Mouse (Mus musculus) adrenal gland, adult 2 months (tissue): Measurements from ENCODE around the gene B3galt2. TPM values are rescaled to one million over a fixed set of nuclear protein-coding genes. Genes with fewer than 3 reads are reported as not detected.
"Not testable (repeated sequence)": the region's sequence is repeated elsewhere in the genome, so short reads cannot be mapped to it uniquely, and the experiment has no call there.

Experiments
- DNase-seq: peaks from one replicate; pipeline ENCODE4 v3.0.0; 2021
- long read RNA-seq: library from polyadenylated mRNA; stranded (forward); transcript quantifications from one replicate; pipeline ENCODE4 v2.0.0, GENCODE M21; 2021
- polyA plus RNA-seq: library from polyadenylated mRNA; depleted of rRNA; stranded (reverse); fragments of >200 nt; gene quantifications from 2 replicates; pipeline ENCODE4 v1.2.3, GENCODE M21; 2012; rRNA removed
- total RNA-seq, 2 experiments: library from RNA; stranded (reverse); gene quantifications; 2 replicates each; pipeline ENCODE4 v1.2.3; 2021

B3galt2 gene
- 10 to 100 TPM in 1 of 2 experiments, 1 to 10 TPM in 1; 8.7 to 24.7 TPM for total RNA-seq
- 0.18 and 0.75 TPM in 2 replicates for polyA plus RNA-seq
- long read RNA-seq, full-length matches to known transcripts, result 31 of 33 reads
- long read RNA-seq, partial matches to known transcripts, result 0 of 33 reads
- long read RNA-seq, other reads (novel, unspliced or antisense), result 2 of 33 reads

DNA sequence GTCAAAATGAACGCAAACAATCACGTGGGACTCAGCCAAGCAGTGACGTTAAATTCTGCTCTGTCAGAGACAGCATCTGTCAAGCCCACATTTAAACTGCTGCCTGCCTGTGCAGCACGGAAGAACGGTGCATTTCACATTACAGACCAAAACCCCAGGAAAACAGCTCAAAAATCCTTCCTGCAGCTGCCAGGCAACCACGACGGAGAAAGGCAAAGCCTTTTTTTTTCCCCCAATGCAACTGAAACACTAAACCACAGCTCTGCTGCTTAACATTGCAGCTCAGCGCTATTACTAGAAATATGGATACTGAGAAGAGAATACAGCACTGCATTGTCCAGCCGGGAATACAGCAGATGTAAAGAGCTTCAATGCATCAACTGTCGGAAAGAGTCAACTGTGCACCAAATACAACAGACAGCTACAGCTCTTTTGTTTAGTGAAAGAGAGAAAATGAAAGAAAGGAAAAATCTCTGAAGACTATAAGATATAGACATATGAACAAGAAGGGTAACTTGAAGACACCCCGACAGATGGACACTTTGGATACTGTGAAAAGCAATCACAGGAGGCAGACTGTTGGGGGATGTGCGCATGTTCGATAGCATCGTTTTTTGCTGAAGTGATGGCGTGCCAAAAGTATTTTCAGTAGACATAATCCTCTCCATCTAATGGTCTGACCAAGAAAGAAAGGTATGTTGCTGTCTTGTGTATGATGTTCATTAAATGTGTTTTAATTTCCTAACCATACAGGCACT, at the start of gene B3galt2:
TSS of gene B3galt2 (plus strand) at position 15 of the 758 bp plus-strand sequence.
- DNase-seq, result peak; percentile 50

DNA sequence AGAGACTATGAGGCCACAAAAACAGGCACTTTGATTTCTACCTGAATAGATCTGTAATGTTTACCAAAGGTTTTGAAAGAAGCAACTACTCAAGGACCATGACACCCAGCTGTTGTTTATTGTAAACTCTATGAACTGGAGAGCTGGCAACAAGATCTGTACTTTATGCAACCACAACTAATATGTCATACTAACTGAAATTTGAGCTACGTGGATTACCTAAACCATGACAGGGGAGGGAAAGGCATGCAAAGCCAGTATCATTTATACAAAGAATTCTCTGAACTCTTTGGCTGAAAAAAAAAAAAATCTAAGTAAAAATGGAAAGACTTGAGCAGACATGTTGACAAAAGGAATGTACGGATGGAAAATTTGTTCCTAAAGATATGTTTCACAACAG, 43.6 kb upstream of the B3galt2 start:
- DNase-seq, result no peak

DNA sequence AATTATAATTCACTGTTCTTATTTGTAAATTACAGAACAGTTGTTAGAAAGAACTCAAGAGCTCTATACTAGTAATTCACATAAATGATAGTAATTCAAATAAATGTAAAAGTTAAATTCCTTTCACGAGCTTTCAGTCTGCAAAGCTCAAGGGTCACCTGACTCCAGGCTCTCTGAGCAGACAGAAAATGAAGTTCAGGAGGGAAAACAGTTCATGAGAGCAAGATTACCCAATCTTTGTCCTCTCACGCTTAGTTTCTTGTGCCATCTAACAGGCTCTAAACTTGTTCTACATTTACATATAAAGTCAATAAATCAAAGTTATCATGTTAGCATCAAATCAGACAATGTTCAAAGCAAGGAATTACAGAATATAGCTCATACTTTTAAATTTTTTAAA, 31.6 kb upstream of the B3galt2 start:
- DNase-seq, result no peak

DNA sequence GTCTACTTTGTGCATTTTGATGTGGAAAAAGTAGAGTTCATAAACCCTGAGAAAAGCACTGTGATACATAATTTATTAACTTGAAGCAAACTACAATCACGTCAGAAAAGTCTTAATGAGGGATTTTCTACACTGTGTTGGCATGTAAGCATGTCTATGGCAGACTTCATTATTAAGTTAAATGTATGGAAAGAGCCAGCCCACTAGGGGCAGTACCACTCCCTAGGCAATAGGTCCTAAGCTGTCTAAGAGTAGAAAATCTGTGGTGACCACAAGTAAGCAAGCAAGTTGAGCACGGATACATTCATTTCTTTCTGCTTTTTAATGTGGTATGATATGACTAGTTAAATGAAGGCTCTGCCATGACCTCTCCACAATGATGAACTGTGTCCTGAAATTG, 27.6 kb upstream of the B3galt2 start:
- no peak for DNase-seq

DNA sequence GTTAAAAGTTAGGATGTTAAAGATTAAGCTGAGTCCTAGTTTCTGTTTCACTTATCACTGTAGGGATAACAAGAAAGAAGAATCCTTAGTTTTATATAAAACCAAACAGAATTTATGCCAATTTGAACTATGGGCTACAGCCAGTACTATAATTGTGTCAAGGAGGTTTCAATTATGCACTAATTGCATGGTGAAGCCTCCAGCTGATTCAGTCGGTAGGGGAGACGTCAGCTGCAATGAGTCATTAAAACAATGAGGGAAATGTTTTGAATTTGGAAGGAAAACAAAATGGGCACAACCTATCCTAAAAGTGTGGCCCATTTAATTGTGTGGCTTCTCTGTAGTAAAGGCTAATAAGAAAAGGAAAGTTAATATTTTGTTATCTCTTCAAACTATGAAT, 20.7 kb upstream of the B3galt2 start:
- peak; percentile 33 for DNase-seq

- no peak for DNase-seq
These were observed 18.5 kb upstream of the B3galt2 start for GRCm38 (mm10) chr1:143621930-143622329.

GRCm38 (mm10) chr1:143622634-143623033, 17.8 kb upstream of the B3galt2 start:
- DNase-seq, result no peak

DNA sequence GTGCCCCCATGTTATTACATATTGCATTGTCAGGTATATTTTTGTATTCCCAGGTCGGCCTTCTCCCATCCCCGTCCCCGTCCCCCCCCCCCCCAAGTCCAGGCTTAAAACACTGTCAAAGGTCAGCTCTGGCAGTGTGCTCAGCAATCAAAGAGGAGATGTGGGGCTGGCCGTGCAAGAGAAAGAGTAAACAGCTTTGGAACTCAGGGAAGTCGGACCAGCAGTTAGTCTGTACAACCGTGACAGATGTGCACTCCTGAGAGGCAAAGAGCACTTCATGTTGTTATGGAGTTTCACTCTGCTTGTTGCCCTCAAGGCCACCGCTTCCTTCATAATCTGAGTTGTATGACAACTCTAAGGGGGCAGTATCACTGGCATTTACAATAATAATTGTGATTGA, 9.1 kb upstream of the B3galt2 start:
- DNase-seq, result no peak

DNA sequence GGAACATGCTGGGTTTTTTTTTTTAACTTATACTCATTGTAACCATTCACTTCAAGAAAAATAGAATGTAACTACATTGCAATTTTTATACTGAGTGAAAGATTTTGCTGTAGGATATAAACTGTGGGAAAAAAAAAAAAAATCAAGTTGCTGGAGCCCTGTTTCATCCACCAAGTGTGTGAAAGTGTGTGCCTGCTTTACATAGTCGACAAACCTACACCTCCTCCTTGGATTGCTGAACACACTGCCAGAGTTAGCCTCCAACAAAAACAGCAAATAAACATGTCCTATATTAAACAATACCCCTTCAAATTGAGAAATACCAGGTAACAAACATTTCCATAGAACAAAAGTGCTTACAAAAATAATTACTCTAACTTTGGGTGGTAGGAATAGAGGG, 8.1 kb upstream of the B3galt2 start:
- DNase-seq, result no peak

GRCm38 (mm10) chr1:143632854-143633587, 7.4 kb upstream of the B3galt2 start:
- no peak for DNase-seq

DNA sequence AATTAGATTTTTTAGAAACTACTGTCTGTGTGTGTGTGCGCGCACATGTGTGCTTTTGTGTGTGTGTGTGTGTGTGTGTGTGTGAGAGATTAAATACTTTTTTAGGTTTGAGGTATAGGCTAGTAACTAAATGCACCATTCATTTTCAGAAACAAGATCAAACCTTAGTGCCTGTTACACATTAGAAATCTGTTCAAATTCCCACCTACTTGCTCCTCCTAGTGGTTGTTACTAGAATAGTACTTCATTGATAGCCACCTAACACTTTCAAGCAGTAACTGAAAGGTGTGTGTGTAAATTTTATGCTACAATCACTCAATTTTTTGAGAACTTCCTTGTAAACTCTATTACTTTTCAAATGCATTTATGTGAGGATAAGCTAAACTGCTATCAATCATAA, 3.8 kb downstream of the B3galt2 start:
- no peak for DNase-seq

GRCm38 (mm10) chr1:143645386-143645785, 4.9 kb downstream of the B3galt2 start:
- DNase-seq, result no peak

- no peak for DNase-seq
These were observed 5.8 kb downstream of the B3galt2 start for GRCm38 (mm10) chr1:143646219-143646618.

DNA sequence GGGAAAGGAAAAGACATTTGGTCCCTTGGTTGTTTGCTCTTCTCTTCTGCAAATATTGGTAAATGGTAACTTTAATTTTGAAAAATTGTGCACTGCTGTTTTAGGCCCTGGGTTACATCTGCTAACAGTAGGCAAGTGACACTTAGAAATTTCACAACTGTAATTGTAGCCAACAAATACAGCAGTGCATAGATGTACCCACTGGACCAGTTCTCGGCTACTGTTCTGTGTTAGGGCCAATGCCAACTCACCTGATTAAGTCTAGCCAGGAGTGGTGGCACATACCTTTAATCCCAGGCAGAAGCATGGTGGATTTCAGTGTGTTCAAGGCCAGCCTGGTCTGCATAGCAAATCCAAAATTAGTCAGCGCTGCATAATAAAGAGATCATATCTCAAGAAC, 9.9 kb downstream of the B3galt2 start:
- DNase-seq, result no peak

DNA sequence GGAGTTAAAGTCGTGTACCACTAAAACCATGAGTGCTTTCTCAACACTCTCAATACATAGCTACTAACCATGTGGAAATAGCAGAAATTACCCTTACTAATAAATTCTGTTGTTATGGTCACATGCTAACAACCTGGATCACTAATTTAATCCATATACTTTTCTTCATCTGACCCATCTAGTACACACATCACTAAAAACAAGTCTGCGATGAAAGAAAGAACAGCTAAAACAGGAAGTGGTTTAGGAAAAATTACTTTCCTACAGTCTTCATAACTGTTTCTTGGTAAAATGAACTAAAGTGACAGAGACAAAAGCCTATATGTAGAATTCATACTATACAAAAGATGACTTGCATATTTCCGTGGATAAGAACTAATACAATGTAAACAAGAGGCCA, 13.2 kb downstream of the B3galt2 start:
- DNase-seq, result no peak

GRCm38 (mm10) chr1:143663197-143663596, 22.7 kb downstream of the B3galt2 start:
- no peak for DNase-seq

GRCm38 (mm10) chr1:143664786-143665185, 24.3 kb downstream of the B3galt2 start:
- DNase-seq, result not testable (repeated sequence)

GRCm38 (mm10) chr1:143675734-143676361, 35.4 kb downstream of the B3galt2 start:
- DNase-seq, result no peak

DNA sequence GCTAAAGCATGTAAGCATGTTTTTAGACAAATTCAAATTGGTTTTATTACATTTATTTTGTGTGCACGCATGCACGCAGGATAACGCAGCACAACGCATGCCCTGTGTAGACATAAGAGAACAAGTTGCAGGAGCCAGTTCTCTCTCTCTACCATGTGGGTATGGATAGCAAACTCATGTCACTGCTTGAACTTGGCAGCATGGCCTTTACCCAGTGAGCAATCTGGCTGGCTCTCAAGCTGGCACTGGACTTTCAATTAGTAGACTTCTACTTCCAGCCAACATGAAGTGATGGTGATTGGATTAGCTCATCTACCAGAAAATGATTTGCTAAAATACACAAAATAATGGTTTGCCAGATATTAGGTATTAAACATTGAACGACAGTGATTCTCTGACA, 40.6 kb downstream of the B3galt2 start:
- DNase-seq, result peak; percentile 64

DNA sequence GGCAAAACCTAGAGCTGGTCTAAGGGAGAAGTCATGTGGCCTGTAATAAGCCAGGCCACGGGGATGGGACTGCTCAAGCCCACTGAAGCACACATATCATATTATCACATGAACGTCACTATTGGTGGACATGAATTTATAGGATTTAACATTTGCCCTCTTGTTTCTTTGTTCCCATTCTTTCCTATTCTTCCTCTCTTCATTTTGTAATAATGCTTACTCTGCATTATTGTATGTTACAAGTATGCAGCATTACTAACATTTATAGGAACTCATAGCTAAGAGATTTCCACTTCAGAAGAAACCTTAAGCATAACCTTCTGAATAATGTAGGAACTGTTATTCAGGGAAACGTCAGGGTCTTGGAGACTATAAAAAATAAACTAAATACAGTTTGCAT, 44.4 kb downstream of the B3galt2 start:
- DNase-seq, result no peak

- DNase-seq, result no peak
These were observed 61.3 kb downstream of the B3galt2 start for GRCm38 (mm10) chr1:143701736-143702135.

GRCm38 (mm10) chr1:143702141-143702740, 61.8 kb downstream of the B3galt2 start:
- no peak for DNase-seq
